Mouse (Mus musculus): ENCODE data around the gene Ogfod2.

GRCm38 (mm10) chr5:124095077-124095581 is 17.0 kb upstream of the Ogfod2 start:
- TF ChIP-seq POLR2A (IDR thresholded peaks at IDR 0.05; ENCODE audit: low read depth, low read length) (no peak), CTCF (conservative IDR thresholded peaks at IDR 0.05; ENCODE audit: insufficient read depth, insufficient read length, low read depth, low read length) (no peak)
